Mouse (Mus musculus) olfactory bulb, adult 2 months (tissue): Measurements from ENCODE around the gene Fam45a. TPM values are rescaled to one million over a fixed set of nuclear protein-coding genes. Genes with fewer than 3 reads are reported as not detected.

Source experiments
- H3K27ac ChIP-seq: fragments of 200-500 bp; 2 replicates; pipeline ENCODE4 v1.5.1; 2012; ENCODE audit warnings: low read depth, low read length; ENCODE audit not compliant: insufficient read depth
- H3K4me1 ChIP-seq: fragments of 200-500 bp; 2 replicates; pipeline ENCODE4 v1.6.1; 2012; ENCODE audit warnings: low read length; ENCODE audit not compliant: control insufficient read depth, insufficient read depth
- H3K4me3 ChIP-seq: fragments of 200-500 bp; 2 replicates; pipeline ENCODE4 v1.5.1; 2012; ENCODE audit warnings: mild to moderate bottlenecking, low read depth, low read length, moderate library complexity; ENCODE audit not compliant: insufficient read depth
- CTCF ChIP-seq: fragments of 200-500 bp; IDR thresholded peaks from 2 replicates; pipeline ENCODE4 v1.5.1; 2012; ENCODE audit warnings: low read depth, mild to moderate bottlenecking, low read length, moderate library complexity; ENCODE audit not compliant: insufficient read depth
- POLR2A ChIP-seq: fragments of 200-500 bp; IDR thresholded peaks from 2 replicates; pipeline ENCODE4 v1.6.1; 2012; ENCODE audit warnings: mild to moderate bottlenecking, low read depth, low read length, moderate library complexity; ENCODE audit not compliant: insufficient read depth
- WGBS: fragments of 180-500 bp; shearing (Covaris S2); methylation state at CpG from one replicate; pipeline ENCODE4 v1.1.7; 2018; 5-methylcytosine and 5-hydroxymethylcytosine counted together
- polyA plus RNA-seq: library from polyadenylated mRNA; stranded (reverse); fragments of >200 nt; gene quantifications from 2 replicates; pipeline ENCODE4 v1.2.4, GENCODE M21; 2012; ENCODE audit warnings: low replicate concordance; ENCODE audit not compliant: missing spikeins, insufficient read depth, insufficient read length

The Fam45a gene
- not detected in 2 replicates for polyA plus RNA-seq

GRCm38 (mm10) chr19:60811098-60812035 lies at the start of gene Fam45a:
Fam45a (plus strand) TSS chr19:60811585.
- peak; percentile 71 for TF ChIP-seq POLR2A
- TF ChIP-seq CTCF: peak; percentile 61
- peaks cover 2% of the 10 kb centered on the region; the same call in 1 of the 2 replicates for H3K4me1 ChIP-seq
- H3K27ac ChIP-seq: no peak within 1 kb of the TSS; the same call in 1 of the 2 replicates
- WGBS: 1% methylated on average over 45 of the region's 45 CpGs
- peak within 1 kb of the TSS; percentile 92 for H3K4me3 ChIP-seq

GRCm38 (mm10) chr19:60773366-60773765 lies 38.0 kb upstream of the Fam45a start:
- no peak overlapping the region for H3K27ac ChIP-seq
- H3K4me1 ChIP-seq: no peaks in the 10 kb centered on the region
- WGBS: 90% methylated on average over 6 of the region's 6 CpGs
- no peak overlapping the region for H3K4me3 ChIP-seq
- TF ChIP-seq CTCF (no peak), POLR2A (no peak)

- Histone ChIP-seq H3K4me3 (no peak overlapping the region), H3K27ac (no peak overlapping the region), H3K4me1 (no peaks in the 10 kb centered on the region)
- WGBS: 78% methylated on average over 3 of the region's 3 CpGs
- TF ChIP-seq POLR2A: no peak
- TF ChIP-seq CTCF: no peak
These were observed 29.4 kb upstream of the Fam45a start for GRCm38 (mm10) chr19:60782034-60782433.

- TF ChIP-seq CTCF (no peak), POLR2A (no peak)
- Histone ChIP-seq H3K4me1 (no peaks in the 10 kb centered on the region), H3K27ac (no peak overlapping the region), H3K4me3 (no peak overlapping the region)
- WGBS: 53% methylated on average over 1 of the region's 1 CpGs
These were observed 26.7 kb upstream of the Fam45a start for GRCm38 (mm10) chr19:60784712-60785111.

GRCm38 (mm10) chr19:60787465-60788150 lies 23.8 kb upstream of the Fam45a start:
- Histone ChIP-seq H3K4me3 (no peak overlapping the region), H3K27ac (no peak overlapping the region), H3K4me1 (no peaks in the 10 kb centered on the region)
- WGBS: 24% methylated on average over 2 of the region's 2 CpGs
- no peak for TF ChIP-seq POLR2A
- TF ChIP-seq CTCF: no peak

- Histone ChIP-seq H3K4me1 (no peaks in the 10 kb centered on the region), H3K4me3 (no peak overlapping the region), H3K27ac (no peak overlapping the region)
- 29% methylated on average over 6 of the region's 6 CpGs for whole genome bisulfite sequencing
- TF ChIP-seq POLR2A: no peak
- TF ChIP-seq CTCF: no peak
These were observed 23.0 kb upstream of the Fam45a start for GRCm38 (mm10) chr19:60788214-60788960.

- Histone ChIP-seq H3K4me1 (no peaks in the 10 kb centered on the region), H3K27ac (peak overlapping the region; percentile 78; the same call in 1 of the 2 replicates), H3K4me3 (peak overlapping the region; percentile 80)
- no peak for TF ChIP-seq POLR2A
- TF ChIP-seq CTCF: no peak
- WGBS: under 1% methylated on average over 7 of the region's 7 CpGs
These were observed 21.9 kb upstream of the Fam45a start for GRCm38 (mm10) chr19:60789452-60789851.

GRCm38 (mm10) chr19:60789919-60790506 lies 21.4 kb upstream of the Fam45a start:
- TF ChIP-seq CTCF (no peak), POLR2A (no peak)
- Histone ChIP-seq H3K27ac (peak overlapping the region; percentile 78), H3K4me3 (peak overlapping the region; percentile 80), H3K4me1 (no peaks in the 10 kb centered on the region)
- under 1% methylated on average over 60 of the region's 60 CpGs for WGBS
